Mouse (Mus musculus): Measurements from ENCODE around the gene Atoh8. TPM values are rescaled to one million over a fixed set of nuclear protein-coding genes. Genes with fewer than 3 reads are reported as not detected.
A peak's percentile ranks its signal among the peaks of the same experiment; 100 is the strongest.

Gene Atoh8
- polyA plus RNA-seq, 1 experiment from 2014 or later, result 5.7 TPM

DNA sequence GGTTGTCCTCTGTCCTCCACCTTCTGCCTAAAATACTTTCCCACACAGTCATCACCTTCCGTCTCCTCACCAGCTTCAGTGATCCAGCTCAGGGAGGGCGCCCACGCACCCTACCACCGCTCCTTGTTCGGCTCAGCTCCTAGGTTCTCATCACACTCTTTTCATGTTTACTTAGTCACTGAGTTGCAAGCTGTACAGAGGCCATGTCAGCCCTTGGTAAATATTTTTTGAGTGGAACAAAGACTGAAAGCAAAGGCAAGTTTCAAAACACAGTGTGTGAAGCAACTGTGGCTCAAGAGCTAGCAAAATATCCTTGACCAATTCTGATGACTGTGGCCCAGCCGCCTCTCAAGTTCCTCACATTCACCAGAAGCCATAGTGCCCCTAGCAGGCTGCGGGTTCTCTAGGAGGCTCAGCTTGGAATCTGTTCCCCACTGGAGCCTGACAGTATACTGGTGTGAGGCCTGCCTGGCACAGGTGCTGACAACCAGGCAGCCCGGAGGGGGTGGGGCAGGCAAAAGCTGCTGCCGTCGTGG, 36.9 kb upstream of the Atoh8 start:
- in situ Hi-C loops (cut with MboI; ENCODE audit: low pct_unique_long_range_greater_than_20kb), result no loop called here
- ChIA-PET POLR2A (no interaction called here), CTCF (interaction anchor here (3.7 kb wide), 1 partner anchor 11 kb away, joined by 18 read pairs; no protein-coding TSS in a partner anchor)
- no peak for DNase-seq (ENCODE audit: low read depth, low spot score)
- no peak for TF ChIP-seq CTCF (IDR thresholded peaks at IDR 0.05)
- H3K27me3 ChIP-seq, result no peaks in the 10 kb centered on the region
- no peak for ATAC-seq

- ChIA-PET POLR2A (no interaction called here), CTCF (no interaction called here)
- no peak for DNase-seq (ENCODE audit: low read depth, low spot score)
- in situ Hi-C loops (cut with MboI; ENCODE audit: low pct_unique_long_range_greater_than_20kb), result no loop called here
- no peak for TF ChIP-seq CTCF (IDR thresholded peaks at IDR 0.05)
- H3K27me3 ChIP-seq, result no peaks in the 10 kb centered on the region
- ATAC-seq, result no peak
Measured at GRCm38 (mm10) chr6:72270952-72271519, 35.7 kb upstream of the Atoh8 start.

- ChIA-PET POLR2A (no interaction called here), CTCF (no interaction called here)
- H3K27me3 ChIP-seq, result no peaks in the 10 kb centered on the region
- DNase-seq (ENCODE audit: low read depth, low spot score) (no peak), ATAC-seq (no peak)
- TF ChIP-seq CTCF (IDR thresholded peaks at IDR 0.05), result no peak
- in situ Hi-C loops (cut with MboI; ENCODE audit: low pct_unique_long_range_greater_than_20kb), result no loop called here
Measured at GRCm38 (mm10) chr6:72270258-72270657, 34.9 kb upstream of the Atoh8 start.

GRCm38 (mm10) chr6:72268149-72268847, 32.9 kb upstream of the Atoh8 start:
- ChIA-PET CTCF (no interaction called here), POLR2A (no interaction called here)
- DNase-seq (ENCODE audit: low read depth, low spot score) (no peak), ATAC-seq (no peak)
- in situ Hi-C loops (cut with MboI; ENCODE audit: low pct_unique_long_range_greater_than_20kb), result no loop called here
- no peaks in the 10 kb centered on the region for H3K27me3 ChIP-seq
- TF ChIP-seq CTCF (IDR thresholded peaks at IDR 0.05), result no peak

DNA sequence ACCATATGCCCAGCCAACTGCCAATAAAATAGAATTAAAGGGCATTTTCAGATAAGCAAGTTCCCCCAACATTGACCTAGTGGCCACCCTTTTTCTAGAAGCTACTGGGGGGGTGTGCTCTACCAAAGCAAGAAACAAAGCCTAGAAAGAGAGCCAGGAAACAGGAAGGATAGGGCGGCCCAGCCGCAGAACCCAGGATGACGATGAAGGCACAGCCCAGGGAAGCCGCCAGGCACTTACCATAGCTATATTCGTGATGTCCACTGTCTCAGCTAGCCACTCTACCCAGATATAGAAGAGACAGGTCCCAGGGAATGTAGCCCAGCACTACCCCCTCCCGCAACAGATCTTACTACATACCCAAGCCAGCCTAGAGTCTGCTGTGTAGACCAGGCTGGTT, 30.3 kb upstream of the Atoh8 start:
- DNase-seq (ENCODE audit: low read depth, low spot score) (no peak), ATAC-seq (no peak)
- no peaks in the 10 kb centered on the region for H3K27me3 ChIP-seq
- ChIA-PET CTCF (no interaction called here), POLR2A (no interaction called here)
- in situ Hi-C loops (cut with MboI; ENCODE audit: low pct_unique_long_range_greater_than_20kb), result no loop called here
- TF ChIP-seq CTCF (IDR thresholded peaks at IDR 0.05), result no peak

DNA sequence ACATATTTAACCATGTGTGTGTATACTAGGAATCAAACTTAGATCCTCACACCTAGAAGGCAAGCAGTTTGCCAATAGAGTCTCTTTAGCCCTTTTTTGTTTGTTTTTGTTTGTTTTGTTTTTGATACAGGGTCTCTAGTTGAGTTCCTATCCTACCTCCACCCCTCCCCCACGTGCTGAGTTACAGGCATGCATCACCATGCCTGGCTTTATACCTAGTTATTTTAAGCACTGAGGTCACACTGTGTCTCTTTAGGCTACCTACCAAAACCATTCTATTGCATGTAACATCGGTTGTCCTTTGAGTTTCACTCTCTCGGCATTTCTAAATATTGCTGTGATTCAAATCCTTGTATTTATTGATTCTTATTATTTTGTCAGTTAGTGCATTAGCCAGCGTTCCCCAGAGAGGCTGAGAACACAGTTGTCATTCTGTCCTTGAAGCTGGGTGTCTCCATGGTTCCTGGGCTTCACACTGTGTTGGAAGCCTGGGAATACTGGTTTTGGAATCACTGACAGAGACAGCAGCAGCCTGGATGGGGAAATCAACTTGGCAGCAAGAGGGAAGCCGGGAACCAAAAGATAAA, 28.4 kb upstream of the Atoh8 start:
- in situ Hi-C loops (cut with MboI; ENCODE audit: low pct_unique_long_range_greater_than_20kb), result no loop called here
- no peak for DNase-seq (ENCODE audit: low read depth, low spot score)
- H3K27me3 ChIP-seq, result no peaks in the 10 kb centered on the region
- no peak for TF ChIP-seq CTCF (IDR thresholded peaks at IDR 0.05)
- CTCF ChIA-PET, result no interaction called here
- POLR2A ChIA-PET, result no interaction called here
- ATAC-seq, result no peak

GRCm38 (mm10) chr6:72261683-72262320, 26.4 kb upstream of the Atoh8 start:
- ATAC-seq, result no peak
- POLR2A ChIA-PET, result no interaction called here
- CTCF ChIA-PET, result interaction anchor here (1.2 to 3.1 kb wide), 12 partner anchors 10 to 85 kb away, joined by 3 to 23 read pairs (median 8); partner anchors contain the start of gene Atoh8
- TF ChIP-seq CTCF (IDR thresholded peaks at IDR 0.05), result no peak
- DNase-seq (ENCODE audit: low read depth, low spot score), result no peak
- in situ Hi-C loops (cut with MboI; ENCODE audit: low pct_unique_long_range_greater_than_20kb), result no loop called here
- no peaks in the 10 kb centered on the region for H3K27me3 ChIP-seq

DNA sequence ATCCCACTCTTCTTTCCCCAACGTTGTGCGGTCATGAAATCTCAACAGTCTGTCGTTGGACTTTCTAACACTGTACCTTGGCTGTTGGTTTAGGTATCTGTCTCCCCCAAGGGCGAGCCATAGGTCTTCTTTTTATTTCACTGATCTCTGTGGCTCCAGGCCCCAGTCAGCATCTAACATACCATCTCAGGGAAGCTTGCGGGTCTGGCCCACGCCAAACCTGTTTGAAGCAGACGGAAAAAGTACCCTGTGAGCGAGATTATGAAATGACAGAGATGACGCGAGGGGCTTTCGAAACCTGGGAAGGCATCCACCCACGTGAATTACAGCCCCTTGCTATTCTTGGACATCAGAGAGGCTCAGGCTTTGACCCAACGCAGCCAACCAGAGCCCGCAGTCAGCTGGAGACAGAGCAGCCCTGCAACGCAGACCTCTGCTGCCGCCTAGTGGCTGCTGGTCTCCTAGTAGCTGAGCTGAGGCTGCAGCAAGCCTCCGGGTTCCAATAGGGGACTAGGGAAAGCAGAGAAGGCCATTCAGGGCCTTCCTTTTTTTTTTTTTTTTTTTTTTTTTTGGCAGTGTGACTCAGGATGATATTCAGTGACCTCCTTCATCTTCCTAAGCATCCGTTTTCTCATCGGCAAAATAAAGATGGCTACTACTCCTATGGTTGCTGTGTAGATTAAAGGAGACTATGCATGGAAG, 25.8 kb upstream of the Atoh8 start:
- in situ Hi-C loops (cut with MboI; ENCODE audit: low pct_unique_long_range_greater_than_20kb), result no loop called here
- no peaks in the 10 kb centered on the region for H3K27me3 ChIP-seq
- POLR2A ChIA-PET, result interaction anchor here (0.6 to 0.9 kb wide), 2 partner anchors 24 to 75 kb away, joined by 3 read pairs; no protein-coding TSS in a partner anchor
- CTCF ChIA-PET, result interaction anchor here (0.8 to 3.1 kb wide), 18 partner anchors 9 to 86 kb away, joined by 3 to 23 read pairs (median 5); partner anchors contain the start of gene Atoh8
- peak; percentile 93 for TF ChIP-seq CTCF (IDR thresholded peaks at IDR 0.05)
- DNase-seq (ENCODE audit: low read depth, low spot score) (no peak), ATAC-seq (peak; percentile 74)

GRCm38 (mm10) chr6:72259474-72259873, 24.1 kb upstream of the Atoh8 start:
- CTCF ChIA-PET, result interaction anchor here (3.0 to 3.1 kb wide), 2 partner anchors 7 to 71 kb away, joined by 8 to 20 read pairs; no protein-coding TSS in a partner anchor
- no peak for ATAC-seq
- no peak for DNase-seq (ENCODE audit: low read depth, low spot score)

DNA sequence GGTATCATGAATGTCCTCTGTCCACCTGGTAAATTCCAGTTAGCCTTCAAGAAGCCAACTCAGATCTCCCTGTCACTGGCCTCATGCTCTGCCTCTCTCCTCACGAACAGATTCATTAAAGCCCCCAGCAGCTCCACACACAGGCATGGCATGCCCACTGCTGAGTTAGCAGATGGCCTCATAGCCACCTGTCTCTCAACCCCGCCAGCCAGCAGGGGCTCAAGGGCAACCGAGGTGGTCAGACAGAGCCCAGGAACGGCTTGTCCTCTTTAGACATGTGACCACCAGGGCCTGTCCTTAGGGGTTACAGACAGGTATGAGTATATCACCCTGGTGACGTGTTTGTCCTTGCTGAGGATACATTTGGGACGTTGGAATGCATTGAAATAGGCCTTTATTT, 19.9 kb upstream of the Atoh8 start:
- no peak for TF ChIP-seq CTCF (IDR thresholded peaks at IDR 0.05)
- POLR2A ChIA-PET, result no interaction called here
- CTCF ChIA-PET, result interaction anchor here (0.7 to 3.0 kb wide), 7 partner anchors 10 to 96 kb away, joined by 3 to 9 read pairs (median 5); no protein-coding TSS in a partner anchor
- no peak for ATAC-seq
- H3K27me3 ChIP-seq, result no peaks in the 10 kb centered on the region
- in situ Hi-C loops (cut with MboI; ENCODE audit: low pct_unique_long_range_greater_than_20kb), result no loop called here
- no peak for DNase-seq (ENCODE audit: low read depth, low spot score)

More at GRCm38 (mm10) chr6:72259474-72259873, 24.1 kb upstream of the Atoh8 start:
- POLR2A ChIA-PET, result no interaction called here
- in situ Hi-C loops (cut with MboI; ENCODE audit: low pct_unique_long_range_greater_than_20kb), result no loop called here
- TF ChIP-seq CTCF (IDR thresholded peaks at IDR 0.05), result no peak
- H3K27me3 ChIP-seq, result no peaks in the 10 kb centered on the region
